Mouse (Mus musculus) right cerebral cortex, postnatal 14 days (tissue): ENCODE results near the gene Wdr48.

Experiments
- DNase-seq: peaks from one replicate; pipeline ENCODE4 v3.0.0; 2022

Wdr48 gene

DNA sequence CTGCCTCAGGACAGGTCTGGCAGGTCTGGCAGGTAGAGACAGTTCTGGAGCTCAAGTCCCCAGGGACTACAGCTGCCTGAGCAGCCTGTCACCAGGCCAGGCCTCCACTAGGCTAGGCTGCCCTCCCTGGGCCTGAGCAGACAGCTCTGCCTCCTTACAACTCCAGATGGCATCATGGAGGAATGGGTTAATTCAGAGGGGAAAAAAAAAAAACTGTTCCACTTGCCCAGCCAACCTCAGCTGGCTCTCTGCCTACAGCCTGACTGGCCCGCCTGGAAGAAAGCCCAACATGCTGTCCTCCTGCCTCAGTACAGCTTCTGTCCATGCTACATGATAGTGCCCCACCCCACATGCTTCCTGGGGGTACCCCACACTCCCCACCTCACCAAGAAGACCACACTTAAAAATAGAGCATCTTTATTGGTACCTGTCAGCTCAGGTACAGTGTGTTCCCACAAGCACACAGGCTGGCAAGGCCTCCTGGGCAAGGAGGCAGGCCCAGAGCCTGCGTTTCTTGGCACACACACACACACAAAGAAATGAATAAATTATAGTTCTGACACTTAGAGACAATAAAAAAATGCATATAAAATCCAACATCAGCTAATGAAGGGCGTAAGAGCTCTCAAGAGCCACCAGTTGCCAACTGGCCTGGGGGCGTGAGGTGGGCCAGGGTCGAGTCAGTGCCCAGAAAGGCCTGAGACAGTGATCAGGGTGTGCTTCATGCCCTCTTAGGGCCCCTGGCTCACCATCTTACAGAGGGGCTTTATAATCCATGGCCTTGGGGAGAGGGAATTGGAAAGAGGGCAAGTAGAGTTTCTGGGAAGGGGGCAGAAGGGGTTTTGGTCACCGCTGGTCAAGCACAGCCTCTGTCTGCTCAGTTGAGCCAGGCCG is 76.3 kb downstream of the Wdr48 start:
- DNase-seq = peak; percentile 57

DNA sequence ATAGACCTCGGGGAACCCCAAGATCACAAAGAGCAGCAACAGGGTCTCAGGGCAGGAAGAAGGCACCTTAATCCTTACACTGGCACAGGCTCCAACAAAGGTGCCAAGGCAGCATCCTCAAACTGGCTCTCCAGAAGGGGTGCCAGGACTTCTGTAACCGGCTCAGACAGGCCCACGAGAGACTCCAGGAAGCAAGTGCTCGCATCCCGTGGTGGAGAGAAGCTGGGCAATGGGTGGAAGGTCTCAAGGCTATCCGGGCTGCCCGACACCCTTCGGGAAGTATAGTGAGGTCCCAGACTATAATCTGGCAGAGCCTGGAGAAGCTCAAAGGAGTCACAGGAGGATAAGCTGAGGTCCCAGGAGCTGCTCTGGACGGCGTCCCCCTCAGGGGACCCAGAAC is 77.5 kb downstream of the Wdr48 start:
- no peak for DNase-seq

DNA sequence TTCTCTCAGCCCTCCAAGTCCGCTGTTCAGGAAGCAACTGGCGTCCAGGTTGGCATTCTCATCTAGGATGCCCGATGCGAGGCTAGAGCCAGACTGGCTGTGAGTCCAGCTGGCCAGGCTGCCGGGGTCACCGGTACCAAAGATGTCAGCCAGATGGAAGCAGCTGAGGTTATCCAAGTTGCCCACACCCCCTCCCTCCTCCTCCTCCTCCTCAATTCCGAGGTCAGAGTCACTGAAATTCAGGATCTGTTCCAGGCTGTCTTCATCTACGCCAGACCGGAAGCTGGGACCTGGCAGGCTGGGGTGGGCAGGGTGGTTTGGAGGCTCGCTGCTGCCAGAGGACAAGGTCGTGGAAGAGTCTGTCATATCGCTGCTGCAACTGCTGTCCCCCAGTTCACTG is 77.9 kb downstream of the Wdr48 start:
- no peak for DNase-seq

DNA sequence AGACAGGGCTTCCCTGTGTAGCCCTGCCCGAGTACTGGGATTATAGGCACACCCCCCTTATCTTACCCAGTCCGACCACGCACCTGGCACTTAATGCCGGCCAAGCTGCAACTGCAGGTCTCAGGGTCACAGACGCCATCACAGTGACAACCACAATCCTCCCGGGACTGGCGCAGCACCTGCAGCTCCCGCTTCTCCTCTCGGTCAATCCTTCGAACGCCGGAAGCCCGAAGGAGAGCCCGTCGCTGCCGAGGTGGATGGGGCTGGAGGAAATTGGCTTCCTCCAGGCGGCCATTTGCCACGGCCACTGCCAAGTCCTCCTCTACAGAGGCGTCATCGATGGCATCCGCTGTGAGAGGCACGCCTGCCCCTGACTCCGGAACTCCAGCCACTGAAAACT is 78.6 kb downstream of the Wdr48 start:
- DNase-seq = no peak

DNA sequence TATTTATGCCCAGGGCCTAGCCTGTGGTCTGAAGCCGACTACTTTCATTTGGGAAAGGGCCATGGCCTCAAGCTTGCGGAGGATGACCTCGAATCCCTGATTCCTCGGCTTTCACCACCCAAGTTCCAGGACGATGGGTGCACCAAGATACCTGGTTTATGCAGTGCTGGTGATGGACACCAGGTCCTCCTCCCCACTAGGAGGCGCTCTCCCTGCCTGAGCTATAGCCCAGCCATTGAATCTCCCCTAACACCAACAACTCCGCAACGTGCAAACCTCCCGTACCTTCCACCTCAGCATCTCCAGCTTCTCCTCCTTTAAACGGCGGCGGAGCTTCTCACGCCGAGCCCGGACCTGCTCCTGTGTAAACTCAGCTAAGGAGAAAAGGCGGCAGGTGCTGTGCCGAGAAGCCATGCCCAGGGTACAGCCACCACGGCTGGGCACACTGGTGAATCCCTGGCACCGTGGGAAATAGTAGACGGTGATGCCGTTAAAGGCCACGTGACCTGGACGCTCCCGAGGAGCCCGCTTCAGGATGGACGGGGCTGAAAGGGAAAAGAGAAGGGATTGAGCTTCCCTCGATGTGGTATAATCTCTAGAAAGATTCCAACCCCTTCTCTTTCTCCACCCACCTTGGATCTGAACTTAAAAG is 79.3 kb downstream of the Wdr48 start:
- DNase-seq = no peak

DNA sequence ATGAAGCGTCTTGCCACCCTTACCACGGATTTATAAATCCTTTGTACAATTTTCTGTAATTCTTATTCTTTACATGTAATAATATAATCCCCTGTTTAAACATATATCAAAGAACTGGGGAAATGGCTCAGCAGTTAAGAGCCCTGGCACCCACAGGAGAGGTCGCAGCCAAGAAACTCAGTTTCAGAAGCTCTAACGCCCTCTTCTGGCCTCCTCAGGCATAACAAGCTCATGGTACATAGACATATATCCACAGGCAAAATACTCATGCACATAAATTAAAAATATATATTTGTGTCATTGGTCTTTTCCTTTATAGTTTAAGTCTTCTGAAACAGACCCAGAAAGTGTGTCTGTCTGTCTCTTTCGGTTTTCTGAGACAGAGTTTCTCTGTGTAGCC is 79.9 kb downstream of the Wdr48 start:
- DNase-seq = no peak

DNA sequence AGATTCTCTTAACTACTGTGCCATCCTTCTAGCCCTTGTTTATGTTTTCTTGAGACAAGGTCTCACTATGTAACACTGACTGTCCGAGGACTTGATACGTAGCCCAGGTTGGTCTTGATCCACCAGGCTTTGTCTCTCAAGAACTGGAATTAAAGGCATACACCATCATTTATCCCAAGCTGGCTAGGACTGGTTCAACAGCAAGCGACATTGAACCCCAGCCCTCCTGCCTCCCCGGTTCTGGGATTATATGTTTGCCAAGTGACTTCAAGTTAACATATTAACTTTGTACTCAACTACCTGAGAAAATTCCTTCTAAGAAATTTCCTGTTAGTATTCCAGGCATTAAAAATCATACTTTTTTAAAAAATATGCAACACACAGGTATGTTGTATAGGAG is 80.6 kb downstream of the Wdr48 start:
- no peak for DNase-seq
